Mouse (Mus musculus) kidney, adult 2 months (tissue): ENCODE results near the gene Dusp2. TPM values are rescaled to one million over a fixed set of nuclear protein-coding genes. Genes with fewer than 3 reads are reported as not detected.

Experiments
- DNase-seq: peaks from one replicate; pipeline ENCODE4 v3.0.0; 2021
- H3K27ac ChIP-seq: fragments of 200-500 bp; 2 replicates; pipeline ENCODE4 v1.5.1; 2012; ENCODE audit warnings: low read depth, low read length, control low read depth, inconsistent platforms; ENCODE audit not compliant: insufficient read depth
- H3K27me3 ChIP-seq: fragments of 200-500 bp; replicated peaks from 2 replicates; pipeline ENCODE4 v1.6.1; 2012; ENCODE audit warnings: mild to moderate bottlenecking, moderate library complexity, low read length, inconsistent platforms; ENCODE audit not compliant: control insufficient read depth, insufficient read depth
- H3K36me3 ChIP-seq: fragments of 200-500 bp; 2 replicates; pipeline ENCODE4 v1.6.1; 2012; ENCODE audit warnings: mild to moderate bottlenecking, moderate library complexity, low read length, inconsistent platforms; ENCODE audit not compliant: control insufficient read depth, insufficient read depth
- H3K4me1 ChIP-seq: fragments of 200-500 bp; 2 replicates; pipeline ENCODE4 v1.6.1; 2011; ENCODE audit warnings: low read length; ENCODE audit not compliant: control insufficient read depth, insufficient read depth
- H3K4me3 ChIP-seq: fragments of 200-500 bp; 2 replicates; pipeline ENCODE4 v1.5.1; 2011; ENCODE audit warnings: mild to moderate bottlenecking, low read depth, low read length, control low read depth; ENCODE audit not compliant: insufficient read depth
- CTCF ChIP-seq: fragments of 200-500 bp; conservative IDR thresholded peaks from 2 replicates; pipeline ENCODE4 v1.5.1; 2011; ENCODE audit warnings: low read depth, mild to moderate bottlenecking, control low read depth, low read length, moderate library complexity, mixed read lengths; ENCODE audit not compliant: insufficient read depth, insufficient read length
- POLR2A ChIP-seq: fragments of 200-500 bp; IDR thresholded peaks from one replicate; pipeline ENCODE4 v1.6.1; 2011; ENCODE audit warnings: low read depth, low read length, control low read depth
- WGBS: fragments of 180-500 bp; shearing (Covaris S2); methylation state at CpG from one replicate; pipeline ENCODE4 v1.1.7; 2018; 5-methylcytosine and 5-hydroxymethylcytosine counted together
- polyA plus RNA-seq: library from polyadenylated mRNA; depleted of rRNA; stranded (reverse); fragments of >200 nt; gene quantifications from 2 replicates; pipeline ENCODE4 v1.2.3, GENCODE M21; 2012

The Dusp2 gene
- polyA plus RNA-seq, 1 experiment, result 5.7 TPM

- H3K4me3 ChIP-seq, result no peak overlapping the region
- 83% methylated on average over 11 of the region's 11 CpGs for WGBS
- no peaks in the 10 kb centered on the region for H3K4me1 ChIP-seq
- TF ChIP-seq POLR2A (no peak), CTCF (no peak)
- no peaks in the 10 kb centered on the region for H3K27me3 ChIP-seq
- no peak overlapping the region for H3K27ac ChIP-seq
- no peak for DNase-seq
- no peaks in the 10 kb centered on the region for H3K36me3 ChIP-seq
These were observed 1.6 kb downstream of the Dusp2 start for GRCm38 (mm10) chr2:127337531-127337930.

- H3K36me3 ChIP-seq, result no peaks in the 10 kb centered on the region
- no peak for TF ChIP-seq POLR2A
- TF ChIP-seq CTCF, result no peak
- no peak overlapping the region for H3K27ac ChIP-seq
- H3K4me3 ChIP-seq, result no peak overlapping the region
- no peaks in the 10 kb centered on the region for H3K4me1 ChIP-seq
- H3K27me3 ChIP-seq, result no peaks in the 10 kb centered on the region
- 80% methylated on average over 7 of the region's 7 CpGs for WGBS
- DNase-seq, result no peak
These were observed 2.1 kb downstream of the Dusp2 start for GRCm38 (mm10) chr2:127338012-127338411.

GRCm38 (mm10) chr2:127338416-127338815 is 2.5 kb downstream of the Dusp2 start, which contains the start of gene Astl:
Astl (plus strand) TSS chr2:127338639.
- H3K36me3 ChIP-seq, result no peaks in the 10 kb centered on the region
- 93% methylated on average over 4 of the region's 4 CpGs for WGBS
- H3K4me3 ChIP-seq, result no peak within 1 kb of the TSS
- no peaks in the 10 kb centered on the region for H3K27me3 ChIP-seq
- TF ChIP-seq CTCF, result no peak
- TF ChIP-seq POLR2A, result no peak
- H3K4me1 ChIP-seq, result no peaks in the 10 kb centered on the region
- DNase-seq, result no peak
- no peak within 1 kb of the TSS for H3K27ac ChIP-seq

GRCm38 (mm10) chr2:127338833-127339232 is 2.9 kb downstream of the Dusp2 start:
- WGBS, result 73% methylated on average over 4 of the region's 4 CpGs
- TF ChIP-seq CTCF (no peak), POLR2A (no peak)
- no peaks in the 10 kb centered on the region for H3K27me3 ChIP-seq

GRCm38 (mm10) chr2:127339262-127339661 is 3.3 kb downstream of the Dusp2 start:
- no peak for DNase-seq
- H3K27ac ChIP-seq, result no peak overlapping the region
- H3K27me3 ChIP-seq, result no peaks in the 10 kb centered on the region
- TF ChIP-seq POLR2A (no peak), CTCF (no peak)
- H3K36me3 ChIP-seq, result no peaks in the 10 kb centered on the region
- H3K4me3 ChIP-seq, result no peak overlapping the region
- WGBS, result 86% methylated on average over 6 of the region's 6 CpGs
- no peaks in the 10 kb centered on the region for H3K4me1 ChIP-seq

More at GRCm38 (mm10) chr2:127338833-127339232, 2.9 kb downstream of the Dusp2 start:
- H3K4me1 ChIP-seq, result no peaks in the 10 kb centered on the region
- H3K27ac ChIP-seq, result no peak overlapping the region
- H3K36me3 ChIP-seq, result no peaks in the 10 kb centered on the region
- DNase-seq, result no peak
- H3K4me3 ChIP-seq, result no peak overlapping the region

- H3K4me3 ChIP-seq, result no peak overlapping the region
- H3K27ac ChIP-seq, result no peak overlapping the region
- peak; percentile 63 for DNase-seq
- TF ChIP-seq CTCF, result peak; percentile 82
- TF ChIP-seq POLR2A, result no peak
- H3K36me3 ChIP-seq, result no peaks in the 10 kb centered on the region
- H3K4me1 ChIP-seq, result no peaks in the 10 kb centered on the region
- 5% methylated on average over 3 of the region's 3 CpGs for WGBS
- H3K27me3 ChIP-seq, result no peaks in the 10 kb centered on the region
These were observed 5.2 kb downstream of the Dusp2 start for GRCm38 (mm10) chr2:127341159-127341558.

GRCm38 (mm10) chr2:127346334-127346733 is 10.4 kb downstream of the Dusp2 start:
- DNase-seq, result no peak
- no peaks in the 10 kb centered on the region for H3K4me1 ChIP-seq
- WGBS, result 100% methylated on average over 1 of the region's 1 CpGs

More at GRCm38 (mm10) chr2:127346334-127346733, 10.4 kb downstream of the Dusp2 start:
- Histone ChIP-seq H3K4me3 (no peak overlapping the region), H3K27me3 (no peaks in the 10 kb centered on the region), H3K27ac (no peak overlapping the region), H3K36me3 (no peaks in the 10 kb centered on the region)
- no peak for TF ChIP-seq POLR2A
- TF ChIP-seq CTCF, result peak; percentile 52
